Mouse (Mus musculus) olfactory bulb, adult 2 months (tissue): Measurements from ENCODE around the gene Sptbn1.

Experiments
- CTCF ChIP-seq: fragments of 200-500 bp; IDR thresholded peaks from 2 replicates; pipeline ENCODE4 v1.5.1; 2012; ENCODE audit warnings: low read depth, mild to moderate bottlenecking, low read length, moderate library complexity; ENCODE audit not compliant: insufficient read depth
- POLR2A ChIP-seq: fragments of 200-500 bp; IDR thresholded peaks from 2 replicates; pipeline ENCODE4 v1.6.1; 2012; ENCODE audit warnings: mild to moderate bottlenecking, low read depth, low read length, moderate library complexity; ENCODE audit not compliant: insufficient read depth

- TF ChIP-seq POLR2A (no peak), CTCF (no peak)
Observed at GRCm38 (mm10) chr11:30139165-30139826, 128.7 kb downstream of the Sptbn1 start.
